Mouse (Mus musculus) neural tube, embryonic 15.5 days (tissue): Measurements from ENCODE around the gene Vax1. TPM values are rescaled to one million over a fixed set of nuclear protein-coding genes. Genes with fewer than 3 reads are reported as not detected.

Experiments
- ATAC-seq: fragments of 200-750 bp; cut with Nextera tagmentation; 2 replicates; pipeline ENCODE4 v1.8.0; 2017; ENCODE audit warnings: mild to moderate bottlenecking, moderate TSS enrichment, moderate library complexity; ENCODE audit not compliant: low FRiP score
- H3K27ac ChIP-seq: fragments of 300-500 bp; sonication (generic); replicated peaks from 2 replicates; pipeline ENCODE4 v1.5.1; 2015; ENCODE audit warnings: mild to moderate bottlenecking, inconsistent platforms
- H3K27me3 ChIP-seq: fragments of 300-500 bp; sonication (generic); replicated peaks from 2 replicates; pipeline ENCODE4 v1.6.1; 2015; ENCODE audit warnings: inconsistent platforms
- H3K36me3 ChIP-seq: fragments of 300-500 bp; sonication (generic); 2 replicates; pipeline ENCODE4 v1.6.1; 2015; ENCODE audit warnings: inconsistent platforms
- H3K4me1 ChIP-seq: fragments of 300-500 bp; sonication (generic); 2 replicates; pipeline ENCODE4 v1.6.1; 2015; ENCODE audit warnings: inconsistent platforms
- H3K4me2 ChIP-seq: fragments of 300-500 bp; sonication (generic); 2 replicates; pipeline ENCODE4 v1.6.1; 2015; ENCODE audit warnings: inconsistent platforms, mild to moderate bottlenecking, moderate library complexity
- H3K4me3 ChIP-seq: fragments of 300-500 bp; sonication (generic); replicated peaks from 2 replicates; pipeline ENCODE4 v1.5.1; 2015; ENCODE audit warnings: mild to moderate bottlenecking, inconsistent platforms
- H3K9ac ChIP-seq: fragments of 300-500 bp; sonication (generic); replicated peaks from 2 replicates; pipeline ENCODE4 v1.6.1; 2015; ENCODE audit warnings: mild to moderate bottlenecking, inconsistent platforms
- H3K9me3 ChIP-seq: fragments of 300-500 bp; sonication (generic); replicated peaks from 2 replicates; pipeline ENCODE4 v1.6.1; 2016; ENCODE audit warnings: inconsistent platforms
- WGBS: fragments of 180-500 bp; shearing (Covaris S2); methylation state at CpG from one replicate; pipeline ENCODE4 v1.1.7; 2015; ENCODE audit warnings: mixed read lengths; 5-methylcytosine and 5-hydroxymethylcytosine counted together
- polyA plus RNA-seq: library from polyadenylated mRNA; unstranded; fragments of >200 nt; fragmentation: Nextera tagmentation; extraction: Ambion mirVana; gene quantifications from 2 replicates; pipeline ENCODE4 v1.2.1, GENCODE M21; 2015

The Vax1 gene
- not detected in 2 replicates for polyA plus RNA-seq

GRCm38 (mm10) chr19:59169936-59170765 is at the start of gene Vax1:
Gene Vax1 (minus strand): TSS chr19:59170056.
- under 1% methylated on average over 54 of the region's 54 CpGs for WGBS
- peaks cover 94% of the 10 kb centered on the region for H3K27me3 ChIP-seq
- no peaks in the 10 kb centered on the region for H3K36me3 ChIP-seq
- no peaks in the 10 kb centered on the region for H3K9me3 ChIP-seq
- H3K27ac ChIP-seq: no peak within 1 kb of the TSS
- H3K4me2 ChIP-seq: peak within 1 kb of the TSS; percentile 40
- H3K4me3 ChIP-seq: peak within 1 kb of the TSS; percentile 21
- peaks cover 26% of the 10 kb centered on the region for H3K4me1 ChIP-seq
- no peak within 1 kb of the TSS for H3K9ac ChIP-seq
- ATAC-seq: no peak

GRCm38 (mm10) chr19:59218991-59219390 is 49.1 kb upstream of the Vax1 start, which contains the start of gene Kcnk18:
Gene Kcnk18 (plus strand): TSS chr19:59219214.
- H3K27me3 ChIP-seq: peaks cover 29% of the 10 kb centered on the region
- H3K9me3 ChIP-seq: no peaks in the 10 kb centered on the region
- no peak for ATAC-seq
- H3K4me1 ChIP-seq: no peaks in the 10 kb centered on the region
- H3K9ac ChIP-seq: no peak within 1 kb of the TSS
- H3K4me2 ChIP-seq: no peak within 1 kb of the TSS
- no peaks in the 10 kb centered on the region for H3K36me3 ChIP-seq
- no peak within 1 kb of the TSS for H3K4me3 ChIP-seq
- H3K27ac ChIP-seq: no peak within 1 kb of the TSS
- 91% methylated on average over 8 of the region's 8 CpGs for WGBS

DNA sequence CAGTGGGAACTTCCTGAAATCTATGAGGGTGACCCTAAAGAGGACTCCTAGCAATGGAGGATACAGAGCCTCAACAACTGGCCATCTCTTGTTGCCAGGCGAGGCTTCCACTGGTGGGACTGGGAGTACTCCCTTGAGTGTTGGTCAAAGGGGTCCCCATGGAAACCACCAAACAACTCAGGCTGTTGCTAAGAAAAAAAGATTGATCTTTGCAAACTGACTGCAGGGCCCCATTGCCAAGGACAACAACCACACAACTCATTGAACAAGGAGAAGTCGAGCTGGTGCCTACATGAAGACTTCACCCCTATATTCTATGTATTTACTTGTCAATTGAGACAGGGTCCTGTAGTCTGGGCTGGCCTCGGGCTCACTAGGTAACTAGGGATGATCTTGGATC is 47.0 kb upstream of the Vax1 start:
- Histone ChIP-seq H3K9ac (no peak overlapping the region), H3K27ac (no peak overlapping the region), H3K9me3 (no peaks in the 10 kb centered on the region), H3K4me2 (no peak overlapping the region), H3K4me3 (no peak overlapping the region), H3K27me3 (peaks cover 36% of the 10 kb centered on the region), H3K36me3 (no peaks in the 10 kb centered on the region), H3K4me1 (no peaks in the 10 kb centered on the region)
- WGBS: 65% methylated on average over 3 of the region's 3 CpGs
- ATAC-seq: no peak

GRCm38 (mm10) chr19:59208986-59209385 is 39.1 kb upstream of the Vax1 start:
- no peak for ATAC-seq
- H3K36me3 ChIP-seq: no peaks in the 10 kb centered on the region
- WGBS: 79% methylated on average over 2 of the region's 2 CpGs

DNA sequence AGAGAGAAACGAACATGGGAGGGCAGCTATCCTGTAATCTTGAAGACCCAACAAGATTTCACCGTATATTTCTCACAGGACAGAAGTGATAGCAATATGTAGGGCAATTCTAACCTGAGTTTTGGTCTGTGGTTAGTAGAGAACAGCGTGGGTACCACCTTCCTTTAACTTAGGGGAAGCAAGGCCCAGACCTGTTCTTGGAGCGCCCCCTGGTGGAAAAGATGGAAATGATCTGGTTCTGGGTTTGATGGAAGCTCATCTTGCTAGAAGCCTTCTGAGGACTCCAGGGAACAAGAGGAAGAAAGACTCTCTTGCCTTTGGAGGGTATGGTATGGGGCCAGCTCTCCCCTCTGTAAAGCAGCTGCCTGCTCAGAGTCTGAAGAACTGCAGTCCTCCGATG is 38.6 kb upstream of the Vax1 start:
- H3K27ac ChIP-seq: no peak overlapping the region
- no peak overlapping the region for H3K4me3 ChIP-seq
- peaks cover 26% of the 10 kb centered on the region for H3K27me3 ChIP-seq
- no peaks in the 10 kb centered on the region for H3K4me1 ChIP-seq
- no peaks in the 10 kb centered on the region for H3K36me3 ChIP-seq
- ATAC-seq: no peak
- no peak overlapping the region for H3K4me2 ChIP-seq
- 28% methylated on average over 5 of the region's 5 CpGs for WGBS
- no peak overlapping the region for H3K9ac ChIP-seq
- H3K9me3 ChIP-seq: no peaks in the 10 kb centered on the region

More at GRCm38 (mm10) chr19:59208986-59209385, 39.1 kb upstream of the Vax1 start:
- no peak overlapping the region for H3K4me3 ChIP-seq
- no peak overlapping the region for H3K4me2 ChIP-seq
- no peaks in the 10 kb centered on the region for H3K9me3 ChIP-seq
- H3K4me1 ChIP-seq: no peaks in the 10 kb centered on the region
- H3K27me3 ChIP-seq: peaks cover 28% of the 10 kb centered on the region
- no peak overlapping the region for H3K27ac ChIP-seq
- H3K9ac ChIP-seq: no peak overlapping the region

GRCm38 (mm10) chr19:59198161-59198560 is 28.3 kb upstream of the Vax1 start:
- 39% methylated on average over 7 of the region's 7 CpGs for WGBS
- peaks cover 57% of the 10 kb centered on the region for H3K27me3 ChIP-seq
- ATAC-seq: no peak

DNA sequence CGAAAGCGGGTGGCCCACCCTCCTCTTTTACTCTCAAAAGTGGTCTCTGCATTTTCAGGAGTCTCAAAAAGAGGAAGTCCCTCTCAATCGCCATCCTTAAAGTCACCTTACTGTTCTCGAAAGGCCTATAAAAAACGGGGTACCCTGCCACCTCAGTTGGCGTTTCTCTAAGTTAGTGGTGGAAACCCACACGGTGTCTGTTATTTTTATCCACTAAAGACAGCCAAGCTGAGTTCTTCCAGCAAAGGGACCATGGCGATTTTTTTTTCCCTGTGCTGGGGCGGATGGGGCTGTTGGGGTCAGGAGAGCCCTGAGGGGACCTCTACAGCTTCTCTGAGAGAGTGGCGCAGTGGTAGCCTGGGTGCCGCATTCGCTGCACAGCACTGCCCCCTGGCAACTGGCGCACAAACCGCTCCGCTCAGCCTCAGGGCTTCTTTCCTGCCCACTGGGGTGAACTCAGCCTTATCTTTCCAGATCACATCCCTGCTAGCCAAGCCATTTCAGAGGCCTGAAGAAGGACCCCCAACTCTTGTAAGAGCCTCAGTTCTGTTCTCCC is 26.3 kb upstream of the Vax1 start:
- H3K36me3 ChIP-seq: no peaks in the 10 kb centered on the region
- no peak overlapping the region for H3K27ac ChIP-seq
- ATAC-seq: no peak; the same call in 1 of the 2 replicates
- no peak overlapping the region for H3K9ac ChIP-seq
- no peak overlapping the region for H3K4me3 ChIP-seq
- H3K4me1 ChIP-seq: peaks cover 4% of the 10 kb centered on the region
- 3% methylated on average over 15 of the region's 15 CpGs for WGBS
- peaks cover 75% of the 10 kb centered on the region for H3K27me3 ChIP-seq
- H3K9me3 ChIP-seq: no peaks in the 10 kb centered on the region
- H3K4me2 ChIP-seq: no peak overlapping the region

More at GRCm38 (mm10) chr19:59198161-59198560, 28.3 kb upstream of the Vax1 start:
- Histone ChIP-seq H3K36me3 (no peaks in the 10 kb centered on the region), H3K9me3 (no peaks in the 10 kb centered on the region), H3K4me2 (no peak overlapping the region), H3K27ac (no peak overlapping the region), H3K4me3 (no peak overlapping the region), H3K9ac (no peak overlapping the region), H3K4me1 (peaks cover 4% of the 10 kb centered on the region)

DNA sequence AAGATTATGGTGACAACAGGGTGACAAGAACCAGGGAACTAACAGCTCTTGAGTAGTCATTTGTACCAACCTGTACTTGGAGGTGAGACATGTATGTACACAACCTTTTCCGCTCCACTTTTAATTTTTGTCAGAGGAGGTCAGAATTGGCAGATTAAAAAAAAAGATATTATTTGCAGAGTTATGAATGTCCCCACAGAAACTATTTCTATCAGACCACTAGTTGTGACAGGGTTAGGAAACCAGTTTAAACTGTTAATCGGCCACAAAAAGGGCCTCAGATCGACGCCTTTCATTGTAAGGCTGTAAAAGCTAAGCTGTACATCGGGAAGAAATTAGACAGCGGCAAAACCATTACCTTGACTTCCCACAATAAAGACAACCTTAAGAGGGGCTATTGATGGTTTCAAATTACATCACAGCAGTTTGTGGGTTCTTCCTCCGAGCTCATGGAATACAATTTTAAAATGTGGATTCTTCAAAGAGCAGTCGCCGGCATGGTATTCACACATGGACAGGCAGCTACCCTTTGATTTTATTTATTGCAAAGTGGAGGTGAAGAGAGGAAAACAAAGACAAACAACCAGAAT is 25.4 kb upstream of the Vax1 start:
- no peaks in the 10 kb centered on the region for H3K36me3 ChIP-seq
- no peaks in the 10 kb centered on the region for H3K9me3 ChIP-seq
- H3K27me3 ChIP-seq: peaks cover 83% of the 10 kb centered on the region
- H3K4me1 ChIP-seq: peaks cover 4% of the 10 kb centered on the region
- H3K27ac ChIP-seq: no peak overlapping the region
- ATAC-seq: no peak
- no peak overlapping the region for H3K4me3 ChIP-seq
- no peak overlapping the region for H3K9ac ChIP-seq
- H3K4me2 ChIP-seq: no peak overlapping the region
- WGBS: 5% methylated on average over 9 of the region's 9 CpGs

- H3K9me3 ChIP-seq: no peaks in the 10 kb centered on the region
- H3K36me3 ChIP-seq: no peaks in the 10 kb centered on the region
- H3K27me3 ChIP-seq: peaks cover 88% of the 10 kb centered on the region
- H3K27ac ChIP-seq: no peak overlapping the region
- no peak overlapping the region for H3K9ac ChIP-seq
- peak overlapping the region; percentile 16 for H3K4me2 ChIP-seq
- H3K4me1 ChIP-seq: peaks cover 4% of the 10 kb centered on the region
- WGBS: under 1% methylated on average over 49 of the region's 50 CpGs
- ATAC-seq: no peak
- peak overlapping the region; percentile 2; the same call in 1 of the 2 replicates for H3K4me3 ChIP-seq
Observed at GRCm38 (mm10) chr19:59193986-59194820, 24.3 kb upstream of the Vax1 start.

- H3K4me3 ChIP-seq: no peak overlapping the region
- no peaks in the 10 kb centered on the region for H3K36me3 ChIP-seq
- H3K27me3 ChIP-seq: peaks cover 92% of the 10 kb centered on the region
- no peaks in the 10 kb centered on the region for H3K9me3 ChIP-seq
- no peak for ATAC-seq
- no peak overlapping the region for H3K9ac ChIP-seq
- peaks cover 4% of the 10 kb centered on the region for H3K4me1 ChIP-seq
- WGBS: 0% methylated on average over 10 of the region's 10 CpGs
- H3K27ac ChIP-seq: no peak overlapping the region
- H3K4me2 ChIP-seq: peak overlapping the region; percentile 16; the same call in 1 of the 2 replicates
Observed at GRCm38 (mm10) chr19:59193456-59193855, 23.6 kb upstream of the Vax1 start.

DNA sequence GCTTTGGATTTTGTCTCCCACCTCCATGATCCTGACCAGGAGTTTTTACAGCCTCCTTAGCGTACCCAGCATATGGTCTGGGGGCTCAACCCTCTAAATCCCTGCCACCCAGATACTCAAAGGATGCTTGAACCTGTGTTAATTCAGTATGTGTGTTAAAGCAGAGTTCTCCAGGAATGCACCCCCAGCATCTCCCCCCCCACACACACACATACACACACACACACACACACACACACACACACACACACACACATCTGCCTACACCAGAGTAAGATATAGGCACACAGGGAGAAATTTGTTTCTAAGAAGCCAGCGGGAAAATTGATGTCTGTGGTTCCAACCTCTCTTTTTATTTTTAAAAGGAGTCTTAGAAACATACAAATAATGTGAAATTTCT is 22.6 kb upstream of the Vax1 start:
- no peaks in the 10 kb centered on the region for H3K36me3 ChIP-seq
- no peak overlapping the region for H3K4me2 ChIP-seq
- no peak for ATAC-seq
- 5% methylated on average over 2 of the region's 2 CpGs for WGBS
- no peak overlapping the region for H3K27ac ChIP-seq
- no peak overlapping the region for H3K4me3 ChIP-seq
- H3K9me3 ChIP-seq: no peaks in the 10 kb centered on the region
- no peak overlapping the region for H3K9ac ChIP-seq
- H3K27me3 ChIP-seq: peaks cover 92% of the 10 kb centered on the region
- peaks cover 4% of the 10 kb centered on the region for H3K4me1 ChIP-seq
